Mouse (Mus musculus) right cerebral cortex, postnatal 4 days (tissue): Measurements from ENCODE around the gene Csnk1d.

Experiments
- DNase-seq: peaks from one replicate; pipeline ENCODE4 v3.0.0-alpha.2; 2022

Csnk1d gene

GRCm38 (mm10) chr11:120984448-120985330 is 6.4 kb downstream of the Csnk1d start:
- no peak for DNase-seq

- no peak for DNase-seq
Observed at GRCm38 (mm10) chr11:120982459-120982858, 8.7 kb downstream of the Csnk1d start.

DNA sequence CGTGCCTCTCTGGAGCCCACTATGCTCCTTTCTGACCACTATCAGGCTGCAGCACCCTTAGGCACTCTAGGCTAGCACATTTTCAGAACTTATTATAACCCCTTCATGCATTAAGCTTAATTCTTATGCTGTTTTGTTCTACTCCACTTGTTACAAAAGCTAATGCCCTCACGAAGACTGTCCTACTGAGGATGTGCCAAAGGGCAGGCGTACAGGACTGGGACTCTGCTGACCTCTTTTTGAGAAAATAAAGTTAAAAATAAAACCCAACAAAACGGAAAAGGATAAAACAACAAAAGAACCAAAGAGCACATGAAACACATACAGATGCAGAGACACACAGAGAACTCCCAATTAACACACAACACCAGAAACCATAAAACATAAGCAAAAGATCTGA is 9.5 kb downstream of the Csnk1d start:
- DNase-seq: no peak

DNA sequence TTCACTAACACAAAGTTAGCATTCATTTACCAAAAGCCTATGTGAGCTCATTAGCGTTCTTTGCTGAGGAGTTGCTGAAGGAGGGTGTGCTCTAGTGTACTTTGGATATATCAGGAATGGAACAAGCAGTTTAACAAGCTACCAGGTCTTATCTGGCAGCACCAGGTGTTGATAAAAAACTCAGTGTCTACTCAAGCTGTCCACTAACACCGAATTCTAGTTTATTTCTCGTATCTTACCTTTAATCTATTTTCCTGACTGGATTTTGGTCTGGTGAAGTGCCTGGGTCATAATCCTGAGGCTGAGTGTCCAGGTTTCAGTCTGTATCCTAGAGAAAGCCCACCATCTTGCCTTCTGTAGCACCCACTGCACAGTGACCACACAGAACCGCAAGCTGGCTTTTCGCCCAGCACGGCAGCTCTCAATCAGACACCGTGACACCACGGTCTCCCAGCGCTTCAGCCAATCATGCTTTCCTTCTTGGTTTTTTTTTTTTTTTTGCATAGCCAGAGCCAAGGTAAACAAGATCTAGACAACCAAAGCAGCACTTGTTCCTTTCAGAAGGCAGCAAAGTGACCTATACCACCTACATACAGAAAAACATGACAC is 10.6 kb downstream of the Csnk1d start:
- no peak for DNase-seq

DNA sequence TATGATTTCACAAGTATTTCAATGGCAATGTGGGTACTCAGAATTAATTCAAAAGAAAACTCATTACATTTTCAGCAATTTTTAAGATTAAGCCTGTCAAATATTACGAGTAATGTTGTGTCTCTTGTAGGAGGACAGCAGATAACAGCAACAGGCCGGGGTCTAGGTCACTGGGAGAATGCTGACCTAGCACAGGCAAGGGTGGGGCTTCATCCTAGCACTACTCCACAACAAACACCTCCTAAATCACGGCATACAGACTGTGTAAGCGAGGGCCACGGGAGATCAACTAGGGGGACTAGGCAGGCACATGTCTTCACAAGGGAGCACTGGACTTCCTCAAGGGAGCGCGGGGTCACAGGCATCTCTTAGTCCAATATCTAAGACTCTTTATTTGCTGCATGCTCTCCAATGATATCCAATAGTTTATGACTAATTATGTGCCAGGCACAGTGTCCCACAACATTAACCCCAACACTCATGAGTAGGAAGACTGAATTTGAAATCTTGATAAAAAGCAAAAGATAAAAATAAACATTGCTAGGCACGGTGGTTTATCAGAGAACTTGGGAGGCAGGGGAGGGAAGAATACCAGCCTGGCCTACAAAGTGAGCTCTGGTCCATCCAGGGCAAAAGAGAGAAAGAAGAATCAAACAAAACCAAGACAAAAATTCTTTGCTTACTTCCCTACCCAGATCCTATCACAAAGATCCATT is 11.3 kb downstream of the Csnk1d start:
- DNase-seq: no peak

GRCm38 (mm10) chr11:120973318-120973717 is 17.8 kb downstream of the Csnk1d start:
- no peak for DNase-seq

GRCm38 (mm10) chr11:120971237-120971636 is 19.9 kb downstream of the Csnk1d start:
- no peak for DNase-seq

DNA sequence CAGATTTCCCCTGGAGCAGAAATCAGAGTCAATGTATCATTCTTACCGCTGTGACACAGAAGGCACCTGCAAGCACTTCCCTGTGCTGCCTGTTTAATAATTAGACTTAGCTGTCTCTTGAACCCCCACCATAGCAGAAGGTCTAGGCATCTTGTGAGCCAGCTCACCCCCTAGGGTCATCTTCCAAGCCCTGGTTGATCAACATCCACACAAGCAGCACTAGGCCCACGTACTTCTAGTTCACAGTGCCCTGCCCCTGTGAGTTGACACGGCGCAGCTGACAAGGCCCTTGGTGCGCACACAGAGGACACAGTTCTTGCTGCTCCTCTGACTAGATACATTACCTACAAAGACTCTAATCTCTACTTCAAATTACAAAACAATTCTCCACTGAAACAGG is 21.4 kb downstream of the Csnk1d start:
- no peak for DNase-seq

GRCm38 (mm10) chr11:120965587-120965986 is 25.5 kb downstream of the Csnk1d start:
- DNase-seq: no peak

DNA sequence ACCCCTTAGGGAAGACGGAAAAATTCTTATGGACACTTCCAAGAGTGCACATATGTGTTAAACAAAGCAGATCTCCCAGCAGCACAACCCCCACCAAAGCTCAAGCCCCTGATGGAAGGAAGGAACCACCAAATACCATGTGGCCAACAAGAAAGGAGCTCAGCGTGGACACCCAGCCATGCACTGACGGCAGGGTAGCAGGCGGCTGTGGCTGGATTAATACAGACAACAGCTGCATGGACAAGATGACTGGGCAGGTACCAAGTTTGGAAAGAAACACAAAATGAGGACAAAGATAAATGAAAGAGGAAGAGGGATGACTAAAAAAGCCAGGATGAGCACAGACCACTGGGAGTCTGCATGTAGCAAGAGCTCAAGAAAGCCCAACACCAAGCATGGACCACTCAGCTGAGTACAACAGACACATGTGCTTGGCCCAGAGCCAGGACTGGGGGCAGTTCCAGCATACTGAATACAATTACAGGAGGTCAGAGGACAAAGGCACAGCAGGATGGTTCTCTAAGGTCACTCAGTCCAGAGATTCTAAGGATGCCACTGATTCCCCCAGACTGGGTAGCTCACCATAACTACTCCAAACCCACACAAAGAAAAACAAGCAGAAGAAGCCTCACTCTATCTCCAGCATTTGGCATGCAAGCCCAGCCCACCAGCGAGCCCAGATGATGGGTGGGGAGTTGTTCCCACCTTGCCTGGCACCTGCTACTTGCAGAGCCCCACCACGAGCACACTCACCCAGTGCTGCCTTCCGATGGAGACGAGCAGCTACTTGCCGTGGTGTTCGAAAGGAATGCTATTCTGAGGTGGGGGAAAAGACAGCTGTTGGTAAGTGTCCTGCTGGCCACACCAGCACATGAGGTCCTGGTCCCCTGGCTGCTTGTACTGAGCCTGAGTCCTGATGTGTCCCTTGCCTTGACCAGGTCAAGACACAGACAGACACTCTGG is 26.7 kb downstream of the Csnk1d start:
- DNase-seq: no peak

GRCm38 (mm10) chr11:120962909-120963308 is 28.2 kb downstream of the Csnk1d start:
- DNase-seq: no peak

DNA sequence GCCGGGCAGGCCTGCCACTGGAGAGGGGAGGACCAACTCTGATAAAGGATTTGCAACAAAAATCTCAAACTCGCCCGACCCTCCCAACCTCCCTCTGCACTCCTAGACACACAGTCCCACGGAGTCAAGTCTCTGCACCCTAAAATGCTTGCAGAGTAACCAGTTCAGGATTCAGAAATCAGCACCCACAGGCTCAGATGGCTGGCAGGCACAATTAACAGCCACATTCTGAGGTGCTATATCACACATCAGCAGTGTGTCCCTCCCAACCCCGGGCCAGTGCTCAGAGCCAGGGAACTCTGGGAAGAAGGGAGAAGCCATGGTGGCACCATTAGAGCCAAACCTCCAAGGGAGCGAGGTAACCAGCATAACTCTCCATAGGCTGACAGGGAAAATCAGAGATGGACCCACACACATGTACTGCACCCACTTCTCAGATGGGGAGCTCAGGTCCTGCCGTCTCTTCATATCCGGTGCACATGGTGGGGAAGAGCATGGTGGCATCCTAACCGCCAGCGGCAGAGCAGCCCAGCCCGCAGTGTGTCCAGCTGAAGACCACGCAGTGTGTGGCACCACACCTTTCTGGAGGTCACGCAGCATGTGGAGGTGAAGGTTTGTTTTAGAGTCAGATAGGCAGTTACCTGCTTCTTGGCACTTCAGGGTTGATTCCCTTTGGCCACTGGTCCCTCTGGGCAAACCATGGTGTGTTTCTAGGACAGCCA is 28.9 kb downstream of the Csnk1d start:
- no peak for DNase-seq

GRCm38 (mm10) chr11:120961594-120961993 is 29.5 kb downstream of the Csnk1d start:
- no peak for DNase-seq

DNA sequence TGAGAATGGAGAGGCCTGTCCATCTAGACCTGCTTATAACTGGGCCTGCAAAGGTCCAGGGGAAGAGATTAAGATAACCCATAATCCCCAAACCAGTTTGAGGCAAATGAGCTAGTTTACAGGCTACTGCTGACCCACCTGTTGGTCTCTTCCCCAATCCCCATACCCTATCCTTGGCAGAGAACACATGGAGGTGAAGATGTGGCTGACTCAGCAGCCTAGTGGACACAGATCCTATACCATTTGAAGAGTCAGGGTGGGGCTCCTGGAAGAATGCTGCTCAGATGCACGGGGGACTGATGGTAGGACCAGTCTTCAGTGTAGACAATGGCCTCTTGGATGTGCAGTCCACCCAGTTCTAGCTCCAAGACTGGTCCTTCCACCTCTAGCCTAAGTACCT is 30.9 kb downstream of the Csnk1d start:
- DNase-seq: no peak

- no peak for DNase-seq
Observed at GRCm38 (mm10) chr11:120959564-120959963, 31.6 kb downstream of the Csnk1d start.

DNA sequence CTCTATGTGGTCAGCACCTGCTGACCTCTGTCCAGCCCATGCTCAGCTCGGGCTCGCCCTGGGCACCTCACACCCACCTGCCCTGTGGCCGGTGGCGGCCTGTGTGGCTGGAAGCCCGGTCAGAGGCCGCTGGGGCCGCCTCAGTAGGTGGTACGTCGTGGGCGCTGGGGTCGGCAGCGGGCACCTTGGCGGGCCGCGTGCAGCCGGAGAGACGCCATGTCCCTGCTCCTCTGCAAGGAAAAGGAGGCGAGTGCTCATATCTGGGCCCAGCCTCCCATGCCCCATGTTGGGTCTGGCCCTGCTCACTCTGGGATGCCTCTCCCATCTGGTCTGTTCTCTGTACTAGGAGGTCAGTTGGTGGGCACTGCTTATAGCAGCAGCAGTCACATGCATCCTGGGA is 32.1 kb downstream of the Csnk1d start:
- no peak for DNase-seq

- no peak for DNase-seq
Observed at GRCm38 (mm10) chr11:120957731-120958257, 33.3 kb downstream of the Csnk1d start.

DNA sequence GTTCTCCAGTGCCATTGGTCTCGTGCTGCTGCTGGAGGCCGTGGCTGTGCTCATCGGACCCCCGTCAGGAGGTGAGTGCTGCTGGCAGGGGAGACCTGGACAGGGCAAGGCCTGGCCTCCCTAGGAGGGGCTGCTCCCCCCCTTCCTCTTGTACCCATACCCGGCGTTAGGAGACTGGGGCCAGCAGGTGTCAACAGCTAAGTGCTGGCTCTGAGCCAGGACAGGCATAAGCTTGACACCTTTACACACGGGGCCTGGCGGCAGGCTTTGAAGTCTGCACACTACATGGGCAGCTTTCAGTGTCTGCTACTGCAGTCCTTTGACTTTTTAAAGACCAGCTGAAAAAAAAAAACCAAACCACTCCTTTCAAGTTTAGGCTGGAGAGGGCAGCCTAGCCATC is 34.1 kb downstream of the Csnk1d start:
- no peak for DNase-seq

DNA sequence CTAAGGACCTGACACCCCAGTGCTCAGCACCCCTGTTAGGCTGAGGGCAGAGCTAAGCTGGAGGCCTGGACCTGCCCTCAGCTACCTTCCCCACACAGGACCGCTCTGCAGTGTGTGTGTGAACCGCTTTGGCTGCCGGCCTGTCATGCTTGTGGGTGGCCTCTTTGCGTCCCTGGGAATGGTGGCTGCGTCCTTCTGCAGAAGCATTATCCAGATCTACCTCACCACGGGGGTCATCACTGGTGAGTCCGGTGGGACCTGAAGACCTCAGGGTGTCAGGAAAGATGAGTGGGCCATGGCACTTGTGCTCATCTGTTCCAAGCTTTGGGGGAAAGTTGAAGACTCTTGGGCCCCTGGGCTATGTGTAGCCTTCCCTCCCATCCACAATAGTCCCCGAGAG is 35.4 kb downstream of the Csnk1d start:
- DNase-seq: no peak

DNA sequence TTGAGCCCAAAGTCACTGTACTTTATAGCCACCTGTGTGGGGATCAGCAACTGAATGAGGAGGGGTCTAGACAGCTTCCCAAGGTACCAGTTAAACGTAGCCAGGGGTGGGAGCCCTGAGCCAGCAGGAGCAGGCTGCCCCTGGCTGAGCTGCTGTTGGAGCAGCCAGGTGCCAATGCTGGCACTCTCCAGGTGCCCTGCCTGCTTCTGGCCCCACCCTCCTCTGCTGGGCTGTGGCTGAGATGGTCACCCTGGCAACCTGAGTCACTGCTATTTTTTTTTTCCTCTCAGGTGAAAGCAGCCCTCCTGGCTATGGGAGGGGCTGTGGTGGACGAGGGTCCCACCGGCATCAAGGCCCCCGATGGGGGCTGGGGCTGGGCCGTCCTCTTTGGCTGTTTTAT is 36.2 kb downstream of the Csnk1d start:
- DNase-seq: no peak
